Mouse (Mus musculus) olfactory bulb, adult 2 months (tissue): ENCODE results near the gene Nop10. TPM values are rescaled to one million over a fixed set of nuclear protein-coding genes. Genes with fewer than 3 reads are reported as not detected.

Experiments used
- H3K27ac ChIP-seq: fragments of 200-500 bp; 2 replicates; pipeline ENCODE4 v1.5.1; 2012; ENCODE audit warnings: low read depth, low read length; ENCODE audit not compliant: insufficient read depth
- H3K4me1 ChIP-seq: fragments of 200-500 bp; 2 replicates; pipeline ENCODE4 v1.6.1; 2012; ENCODE audit warnings: low read length; ENCODE audit not compliant: control insufficient read depth, insufficient read depth
- H3K4me3 ChIP-seq: fragments of 200-500 bp; 2 replicates; pipeline ENCODE4 v1.5.1; 2012; ENCODE audit warnings: mild to moderate bottlenecking, low read depth, low read length, moderate library complexity; ENCODE audit not compliant: insufficient read depth
- CTCF ChIP-seq: fragments of 200-500 bp; IDR thresholded peaks from 2 replicates; pipeline ENCODE4 v1.5.1; 2012; ENCODE audit warnings: low read depth, mild to moderate bottlenecking, low read length, moderate library complexity; ENCODE audit not compliant: insufficient read depth
- POLR2A ChIP-seq: fragments of 200-500 bp; IDR thresholded peaks from 2 replicates; pipeline ENCODE4 v1.6.1; 2012; ENCODE audit warnings: mild to moderate bottlenecking, low read depth, low read length, moderate library complexity; ENCODE audit not compliant: insufficient read depth
- WGBS: fragments of 180-500 bp; shearing (Covaris S2); methylation state at CpG from one replicate; pipeline ENCODE4 v1.1.7; 2018; 5-methylcytosine and 5-hydroxymethylcytosine counted together
- polyA plus RNA-seq: library from polyadenylated mRNA; stranded (reverse); fragments of >200 nt; gene quantifications from 2 replicates; pipeline ENCODE4 v1.2.4, GENCODE M21; 2012; ENCODE audit warnings: low replicate concordance; ENCODE audit not compliant: missing spikeins, insufficient read depth, insufficient read length

Nop10 gene
- not detected in 2 replicates for polyA plus RNA-seq

- TF ChIP-seq CTCF, result no peak; the same call in 1 of the 2 replicates
- TF ChIP-seq POLR2A, result peak; percentile 93
- under 1% methylated on average over 36 of the region's 36 CpGs for WGBS
- no peaks in the 10 kb centered on the region for H3K4me1 ChIP-seq
- peak within 1 kb of the TSS; percentile 3; the same call in 1 of the 2 replicates for H3K27ac ChIP-seq
- H3K4me3 ChIP-seq, result peak within 1 kb of the TSS; percentile 78
Observed at GRCm38 (mm10) chr2:112261748-112262653, at the start of gene Nop10. Gene Nop10, plus strand, starts transcription at chr2:112261926.

- 8% methylated on average over 1 of the region's 1 CpGs for WGBS
- H3K4me3 ChIP-seq, result no peak overlapping the region
- H3K4me1 ChIP-seq, result no peaks in the 10 kb centered on the region
- no peak overlapping the region for H3K27ac ChIP-seq
- no peak for TF ChIP-seq CTCF
- no peak for TF ChIP-seq POLR2A
Observed at GRCm38 (mm10) chr2:112215977-112216376, 45.7 kb upstream of the Nop10 start.

GRCm38 (mm10) chr2:112217614-112218013, 44.1 kb upstream of the Nop10 start:
- TF ChIP-seq POLR2A (no peak), CTCF (no peak)
- 78% methylated on average over 6 of the region's 6 CpGs for WGBS
- no peaks in the 10 kb centered on the region for H3K4me1 ChIP-seq
- no peak overlapping the region for H3K4me3 ChIP-seq
- no peak overlapping the region for H3K27ac ChIP-seq

- WGBS, result 75% methylated on average over 5 of the region's 5 CpGs
- Histone ChIP-seq H3K4me3 (no peak overlapping the region), H3K4me1 (peaks cover 3% of the 10 kb centered on the region), H3K27ac (no peak overlapping the region)
- TF ChIP-seq CTCF (no peak), POLR2A (no peak)
Observed at GRCm38 (mm10) chr2:112220880-112221279, 40.8 kb upstream of the Nop10 start.

GRCm38 (mm10) chr2:112222607-112223006, 39.1 kb upstream of the Nop10 start:
- Histone ChIP-seq H3K4me1 (peaks cover 3% of the 10 kb centered on the region), H3K27ac (no peak overlapping the region), H3K4me3 (no peak overlapping the region)
- 67% methylated on average over 5 of the region's 5 CpGs for WGBS
- no peak for TF ChIP-seq POLR2A
- TF ChIP-seq CTCF, result no peak

GRCm38 (mm10) chr2:112224356-112224755, 37.4 kb upstream of the Nop10 start:
- WGBS, result 25% methylated on average over 4 of the region's 4 CpGs
- TF ChIP-seq POLR2A, result no peak
- TF ChIP-seq CTCF, result no peak
- Histone ChIP-seq H3K4me1 (peaks cover 3% of the 10 kb centered on the region), H3K4me3 (no peak overlapping the region), H3K27ac (peak overlapping the region; percentile 97)

- no peak for TF ChIP-seq CTCF
- TF ChIP-seq POLR2A, result no peak
- WGBS, result 94% methylated on average over 1 of the region's 1 CpGs
- Histone ChIP-seq H3K4me1 (peaks cover 4% of the 10 kb centered on the region), H3K27ac (no peak overlapping the region), H3K4me3 (no peak overlapping the region)
Observed at GRCm38 (mm10) chr2:112232623-112233022, 29.1 kb upstream of the Nop10 start.

GRCm38 (mm10) chr2:112236620-112237019, 25.1 kb upstream of the Nop10 start:
- WGBS, result 83% methylated on average over 2 of the region's 2 CpGs
- TF ChIP-seq CTCF, result no peak
- TF ChIP-seq POLR2A, result no peak
- no peak overlapping the region for H3K27ac ChIP-seq
- H3K4me1 ChIP-seq, result peaks cover 6% of the 10 kb centered on the region
- H3K4me3 ChIP-seq, result no peak overlapping the region

- 14% methylated on average over 4 of the region's 4 CpGs for WGBS
- TF ChIP-seq POLR2A (no peak), CTCF (no peak)
- peaks cover 9% of the 10 kb centered on the region for H3K4me1 ChIP-seq
- H3K4me3 ChIP-seq, result no peak overlapping the region
- H3K27ac ChIP-seq, result no peak overlapping the region
Observed at GRCm38 (mm10) chr2:112238006-112238405, 23.7 kb upstream of the Nop10 start.
